Mouse (Mus musculus) intestine, embryonic 14.5 days (tissue): ENCODE results near the gene Ntrk3. TPM values are rescaled to one million over a fixed set of nuclear protein-coding genes. Genes with fewer than 3 reads are reported as not detected.

Experiments used
- ATAC-seq: fragments of 200-750 bp; cut with Nextera tagmentation; replicated peaks from 2 replicates; pipeline ENCODE4 v1.8.0; 2017; ENCODE audit warnings: low read depth, moderate number of reproducible peaks, moderate TSS enrichment, moderate library complexity; ENCODE audit not compliant: low FRiP score, low TSS enrichment
- DNase-seq: peaks from one replicate; pipeline ENCODE4 v3.0.0-alpha.2; 2018; ENCODE audit warnings: low spot score
- H3K27ac ChIP-seq: fragments of 300-500 bp; sonication (generic); 2 replicates; pipeline ENCODE4 v1.5.1; 2014; ENCODE audit warnings: low read depth, mild to moderate bottlenecking, control low read depth
- H3K27me3 ChIP-seq: fragments of 300-500 bp; sonication (generic); replicated peaks from 2 replicates; pipeline ENCODE4 v1.6.1; 2014; ENCODE audit warnings: low read length, control low read depth; ENCODE audit not compliant: control insufficient read depth, insufficient read depth
- H3K36me3 ChIP-seq: fragments of 300-500 bp; sonication (generic); 2 replicates; pipeline ENCODE4 v1.6.1; 2014; ENCODE audit warnings: low read length, control low read depth; ENCODE audit not compliant: control insufficient read depth, insufficient read depth
- H3K4me1 ChIP-seq: fragments of 300-500 bp; sonication (generic); replicated peaks from 2 replicates; pipeline ENCODE4 v1.6.1; 2014; ENCODE audit warnings: low read length, control low read depth, mixed read lengths; ENCODE audit not compliant: control insufficient read depth, insufficient read depth
- H3K4me2 ChIP-seq: fragments of 300-500 bp; sonication (generic); 2 replicates; pipeline ENCODE4 v1.6.1; 2014; ENCODE audit warnings: low read length
- H3K4me3 ChIP-seq: fragments of 300-500 bp; sonication (generic); 2 replicates; pipeline ENCODE4 v1.5.1; 2014; ENCODE audit warnings: low read depth, low read length, control low read depth, mixed read lengths
- H3K9ac ChIP-seq: fragments of 300-500 bp; sonication (generic); 2 replicates; pipeline ENCODE4 v1.6.1; 2014; ENCODE audit warnings: mild to moderate bottlenecking, low read length
- H3K9me3 ChIP-seq: fragments of 300-500 bp; sonication (generic); 2 replicates; pipeline ENCODE4 v1.6.1; 2016; ENCODE audit warnings: low read length, control low read depth; ENCODE audit not compliant: control insufficient read depth
- WGBS: fragments of 180-500 bp; shearing (Covaris S2); extraction: QIAGEN DNeasy Blood & Tissue Kit; methylation state at CpG from one replicate; pipeline ENCODE4 v1.1.7; 2014; 5-methylcytosine and 5-hydroxymethylcytosine counted together
- polyA plus RNA-seq: library from polyadenylated mRNA; unstranded; fragments of >200 nt; fragmentation: Nextera tagmentation; extraction: Ambion mirVana; gene quantifications from 2 replicates; pipeline ENCODE4 v1.2.1, GENCODE M21; 2014

The Ntrk3 gene
- polyA plus RNA-seq, 1 experiment from 2014 or later = 4.5 TPM

GRCm38 (mm10) chr7:78623686-78624085, 114.1 kb downstream of the Ntrk3 start:
- no peaks in the 10 kb centered on the region for H3K4me1 ChIP-seq
- no peak for ATAC-seq
- H3K9me3 ChIP-seq = no peaks in the 10 kb centered on the region
- no peaks in the 10 kb centered on the region for H3K27me3 ChIP-seq
- no peak overlapping the region for H3K4me2 ChIP-seq
- no peak for DNase-seq
- H3K27ac ChIP-seq = no peak overlapping the region
- no peak overlapping the region for H3K9ac ChIP-seq
- H3K4me3 ChIP-seq = no peak overlapping the region
- WGBS = 63% methylated on average over 4 of the region's 4 CpGs
- H3K36me3 ChIP-seq = no peaks in the 10 kb centered on the region

GRCm38 (mm10) chr7:78621115-78621514, 116.7 kb downstream of the Ntrk3 start:
- no peaks in the 10 kb centered on the region for H3K36me3 ChIP-seq
- ATAC-seq (no peak), DNase-seq (no peak)
- H3K4me1 ChIP-seq = no peaks in the 10 kb centered on the region
- no peaks in the 10 kb centered on the region for H3K27me3 ChIP-seq
- H3K9me3 ChIP-seq = no peaks in the 10 kb centered on the region
- 35% methylated on average over 4 of the region's 4 CpGs for WGBS
- H3K4me3 ChIP-seq = no peak overlapping the region
- H3K4me2 ChIP-seq = no peak overlapping the region
- H3K9ac ChIP-seq = no peak overlapping the region
- H3K27ac ChIP-seq = no peak overlapping the region

- Histone ChIP-seq H3K27me3 (no peaks in the 10 kb centered on the region), H3K4me3 (no peak overlapping the region), H3K4me1 (no peaks in the 10 kb centered on the region), H3K36me3 (no peaks in the 10 kb centered on the region), H3K9me3 (no peaks in the 10 kb centered on the region), H3K9ac (no peak overlapping the region), H3K27ac (no peak overlapping the region), H3K4me2 (no peak overlapping the region)
- DNase-seq (no peak), ATAC-seq (no peak)
- WGBS = 64% methylated on average over 9 of the region's 9 CpGs
Observed at GRCm38 (mm10) chr7:78619818-78620577, 117.8 kb downstream of the Ntrk3 start.

- Histone ChIP-seq H3K4me3 (no peak overlapping the region), H3K4me1 (no peaks in the 10 kb centered on the region), H3K9ac (no peak overlapping the region), H3K9me3 (no peaks in the 10 kb centered on the region), H3K27me3 (no peaks in the 10 kb centered on the region), H3K4me2 (no peak overlapping the region), H3K36me3 (no peaks in the 10 kb centered on the region), H3K27ac (no peak overlapping the region)
- DNase-seq (no peak), ATAC-seq (no peak)
- WGBS = 30% methylated on average over 5 of the region's 5 CpGs
Observed at GRCm38 (mm10) chr7:78605538-78606130, 132.2 kb downstream of the Ntrk3 start.

- 16% methylated on average over 7 of the region's 7 CpGs for WGBS
- Histone ChIP-seq H3K27ac (no peak overlapping the region), H3K27me3 (0 out of 2 replicates have a peak, but pooled peaks cover 3% of the 10 kb centered on the region), H3K4me2 (no peak overlapping the region), H3K9me3 (no peaks in the 10 kb centered on the region), H3K36me3 (no peaks in the 10 kb centered on the region), H3K4me1 (no peaks in the 10 kb centered on the region), H3K4me3 (no peak overlapping the region), H3K9ac (no peak overlapping the region)
- ATAC-seq (no peak), DNase-seq (no peak)
Observed at GRCm38 (mm10) chr7:78603922-78604321, 133.9 kb downstream of the Ntrk3 start.

- Histone ChIP-seq H3K27me3 (peaks cover 19% of the 10 kb centered on the region), H3K9ac (no peak overlapping the region), H3K4me1 (no peaks in the 10 kb centered on the region), H3K4me3 (no peak overlapping the region), H3K4me2 (no peak overlapping the region), H3K27ac (no peak overlapping the region), H3K36me3 (no peaks in the 10 kb centered on the region), H3K9me3 (no peaks in the 10 kb centered on the region)
- 81% methylated on average over 3 of the region's 3 CpGs for WGBS
- no peak for DNase-seq
- ATAC-seq = no peak
Observed at GRCm38 (mm10) chr7:78601851-78602250, 136.0 kb downstream of the Ntrk3 start.

- H3K27me3 ChIP-seq = peaks cover 22% of the 10 kb centered on the region
- H3K4me1 ChIP-seq = no peaks in the 10 kb centered on the region
- ATAC-seq (no peak), DNase-seq (no peak)
- H3K27ac ChIP-seq = no peak overlapping the region
- no peaks in the 10 kb centered on the region for H3K36me3 ChIP-seq
- H3K4me2 ChIP-seq = no peak overlapping the region
- no peak overlapping the region for H3K4me3 ChIP-seq
- H3K9ac ChIP-seq = no peak overlapping the region
- 88% methylated on average over 6 of the region's 6 CpGs for WGBS
- H3K9me3 ChIP-seq = no peaks in the 10 kb centered on the region
Observed at GRCm38 (mm10) chr7:78600886-78601285, 136.9 kb downstream of the Ntrk3 start.

- 81% methylated on average over 6 of the region's 6 CpGs for WGBS
- DNase-seq = no peak
- Histone ChIP-seq H3K9ac (no peak overlapping the region), H3K27me3 (peaks cover 22% of the 10 kb centered on the region), H3K4me2 (no peak overlapping the region), H3K36me3 (no peaks in the 10 kb centered on the region), H3K9me3 (no peaks in the 10 kb centered on the region), H3K4me1 (no peaks in the 10 kb centered on the region), H3K27ac (no peak overlapping the region), H3K4me3 (no peak overlapping the region)
- ATAC-seq = no peak
Observed at GRCm38 (mm10) chr7:78599941-78600677, 137.7 kb downstream of the Ntrk3 start.
